ENCODE assay signal across 8 mouse cellular contexts in genomic region chr7:44553196-44553764, GRCm38 (mm10). TPM values are rescaled to one million over a fixed set of nuclear protein-coding genes. Genes with fewer than 3 reads are reported as not detected.
DNase-seq lines count a peak whose midpoint lies in the region; ATAC-seq and TF ChIP-seq lines count a peak whose summit lies in the region.

No protein-coding gene starts in this region.

- no peak for TF ChIP-seq CTCF in liver, postnatal 0 days (IDR thresholded peaks at IDR 0.05; ENCODE audit: low read depth)
- no peak for TF ChIP-seq CTCF in testis, adult 2 months (IDR thresholded peaks at IDR 0.05; ENCODE audit: control insufficient read depth, insufficient read depth, insufficient replicate concordance, low read depth, low read length)

- H3K27me3 ChIP-seq in embryonic facial prominence, embryonic 10.5 days (replicated peaks; ENCODE audit: low read depth, poor library complexity, severe bottlenecking), result no peaks in the 10 kb centered on the region
- H3K27me3 ChIP-seq in heart, embryonic 10.5 days (ENCODE audit: insufficient read depth, poor library complexity, severe bottlenecking), result 0 out of 2 replicates have a peak, but pooled peaks cover 8% of the 10 kb centered on the region
- H3K27me3 ChIP-seq in kidney, embryonic 15.5 days, result no peaks in the 10 kb centered on the region
- H3K27me3 ChIP-seq in liver, postnatal 0 days (ENCODE audit: insufficient read depth, low read length), result no peaks in the 10 kb centered on the region
- no peaks in the 10 kb centered on the region for H3K27me3 ChIP-seq in neural tube, embryonic 12.5 days (replicated peaks)
- no peaks in the 10 kb centered on the region for H3K27me3 ChIP-seq in testis, adult 2 months (ENCODE audit: control insufficient read depth, insufficient read depth, low read length)

- peak overlapping the region; percentile 71 for H3K4me2 ChIP-seq in kidney, embryonic 15.5 days
- H3K4me2 ChIP-seq in liver, postnatal 0 days (ENCODE audit: low read depth, low read length), result peak overlapping the region; percentile 78
- peak overlapping the region; percentile 63 for H3K4me2 ChIP-seq in neural tube, embryonic 12.5 days (replicated peaks)

- TF ChIP-seq EP300 in liver, postnatal 0 days (IDR thresholded peaks at IDR 0.05; ENCODE audit: low read depth), result no peak

- H3K27ac ChIP-seq in embryonic facial prominence, embryonic 10.5 days (replicated peaks), result peak overlapping the region; percentile 91
- peak overlapping the region; percentile 94 for H3K27ac ChIP-seq in heart, embryonic 10.5 days
- peak overlapping the region; percentile 100 for H3K27ac ChIP-seq in kidney, embryonic 15.5 days
- peak overlapping the region; percentile 100 for H3K27ac ChIP-seq in liver, postnatal 0 days (ENCODE audit: low read depth)
- H3K27ac ChIP-seq in neural tube, embryonic 12.5 days, result peak overlapping the region; percentile 74
- peak overlapping the region; percentile 96 for H3K27ac ChIP-seq in testis, adult 2 months (ENCODE audit: control insufficient read depth, insufficient read depth, low read depth, low read length)

- 1% methylated on average over 32 of the region's 32 CpGs for WGBS in embryonic facial prominence, embryonic 10.5 days
- 2% methylated on average over 32 of the region's 32 CpGs for WGBS in heart, embryonic 10.5 days
- WGBS in kidney, embryonic 15.5 days, result under 1% methylated on average over 32 of the region's 32 CpGs
- under 1% methylated on average over 32 of the region's 32 CpGs for WGBS in liver, postnatal 0 days (ENCODE audit: insufficient replicate concordance)
- 1% methylated on average over 32 of the region's 32 CpGs for WGBS in neural tube, embryonic 12.5 days

- H3K4me1 ChIP-seq in embryonic facial prominence, embryonic 10.5 days, result peaks cover 17% of the 10 kb centered on the region
- peaks cover 12% of the 10 kb centered on the region for H3K4me1 ChIP-seq in heart, embryonic 10.5 days
- peaks cover 8% of the 10 kb centered on the region for H3K4me1 ChIP-seq in kidney, embryonic 15.5 days
- peaks cover 19% of the 10 kb centered on the region for H3K4me1 ChIP-seq in liver, postnatal 0 days (ENCODE audit: insufficient read depth)
- H3K4me1 ChIP-seq in neural tube, embryonic 12.5 days, result peaks cover 10% of the 10 kb centered on the region
- H3K4me1 ChIP-seq in testis, adult 2 months (ENCODE audit: control insufficient read depth, insufficient read depth, low read length), result peaks cover 3% of the 10 kb centered on the region

- peaks cover 33% of the 10 kb centered on the region for H3K36me3 ChIP-seq in embryonic facial prominence, embryonic 10.5 days (replicated peaks)
- peaks cover 31% of the 10 kb centered on the region for H3K36me3 ChIP-seq in heart, embryonic 10.5 days
- peaks cover 31% of the 10 kb centered on the region for H3K36me3 ChIP-seq in kidney, embryonic 15.5 days
- peaks cover 32% of the 10 kb centered on the region for H3K36me3 ChIP-seq in liver, postnatal 0 days (replicated peaks; ENCODE audit: insufficient read depth, low read length)
- peaks cover 29% of the 10 kb centered on the region for H3K36me3 ChIP-seq in neural tube, embryonic 12.5 days
- no peaks in the 10 kb centered on the region; the same call in 1 of the 2 replicates for H3K36me3 ChIP-seq in testis, adult 2 months (ENCODE audit: control insufficient read depth, insufficient read depth, low read length)

- peak overlapping the region; percentile 87 for H3K4me3 ChIP-seq in embryonic facial prominence, embryonic 10.5 days
- peak overlapping the region; percentile 94 for H3K4me3 ChIP-seq in heart, embryonic 10.5 days
- H3K4me3 ChIP-seq in kidney, embryonic 15.5 days (replicated peaks), result peak overlapping the region; percentile 99
- H3K4me3 ChIP-seq in liver, postnatal 0 days (ENCODE audit: low read depth, low read length), result peak overlapping the region; percentile 99
- peak overlapping the region; percentile 75 for H3K4me3 ChIP-seq in neural tube, embryonic 12.5 days
- peak overlapping the region; percentile 100 for H3K4me3 ChIP-seq in testis, adult 2 months (ENCODE audit: control insufficient read depth, low read depth, low read length)

- peak; percentile 15 for ATAC-seq in activated CD4-positive, CD25-positive, alpha-beta regulatory T cell, adult 4 months
- ATAC-seq in kidney, embryonic 15.5 days (replicated peaks; ENCODE audit: low FRiP score), result peak; percentile 73
- peak; percentile 81 for ATAC-seq in liver, postnatal 0 days
- ATAC-seq in neural tube, embryonic 12.5 days (ENCODE audit: low FRiP score, low read depth), result peak; percentile 79

- DNase-seq in 3T3-L1 (ENCODE audit: low read depth, low spot score), result peak; percentile 96
- peak; percentile 95 for DNase-seq in embryonic facial prominence, embryonic 10.5 days (ENCODE audit: low spot score)
- peak; percentile 95 for DNase-seq in heart, embryonic 10.5 days (ENCODE audit: low spot score)
- DNase-seq in liver, postnatal 0 days, result peak; percentile 93

- no peaks in the 10 kb centered on the region for H3K9me3 ChIP-seq in embryonic facial prominence, embryonic 10.5 days
- no peaks in the 10 kb centered on the region for H3K9me3 ChIP-seq in heart, embryonic 10.5 days
- H3K9me3 ChIP-seq in kidney, embryonic 15.5 days (replicated peaks), result no peaks in the 10 kb centered on the region
- H3K9me3 ChIP-seq in liver, postnatal 0 days (ENCODE audit: low read length), result no peaks in the 10 kb centered on the region
- H3K9me3 ChIP-seq in neural tube, embryonic 12.5 days, result no peaks in the 10 kb centered on the region

- TF ChIP-seq POLR2A in testis, adult 2 months (IDR thresholded peaks at IDR 0.05; ENCODE audit: control insufficient read depth, low read depth, low read length), result no peak

- H3K9ac ChIP-seq in kidney, embryonic 15.5 days, result peak overlapping the region; percentile 69
- H3K9ac ChIP-seq in liver, postnatal 0 days (replicated peaks), result peak overlapping the region; percentile 95
- H3K9ac ChIP-seq in neural tube, embryonic 12.5 days, result peak overlapping the region; percentile 54

RNA-seq across cellular contexts. Expression of gene Nr1h2, which starts 0.5 kb away (rescaled TPM):
- 10 to 100 TPM; 38.0 to 61.3 TPM for polyA plus RNA-seq in activated CD4-positive, CD25-positive, alpha-beta regulatory T cell, adult 4 months (2017; shearing (Covaris generic))
- polyA plus RNA-seq in embryonic facial prominence, embryonic 10.5 days (2016; fragmentation: Nextera tagmentation; extraction: Ambion mirVana), result 75.0 and 77.6 TPM in 2 replicates
- 59.9 and 65.3 TPM in 2 replicates for polyA plus RNA-seq in heart, embryonic 10.5 days (2016; fragmentation: Nextera tagmentation; extraction: Ambion mirVana)
- 74.6 and 76.8 TPM in 2 replicates for polyA plus RNA-seq in kidney, embryonic 15.5 days (2015; fragmentation: Nextera tagmentation; extraction: Ambion mirVana)
- 33.6 and 33.9 TPM in 2 replicates for polyA plus RNA-seq in liver, postnatal 0 days (2015; fragmentation: Nextera tagmentation; extraction: Ambion mirVana)
- 69.5 and 71.2 TPM in 2 replicates for polyA plus RNA-seq in neural tube, embryonic 12.5 days (2016; fragmentation: Nextera tagmentation; extraction: Ambion mirVana)
- 72.1 and 77.1 TPM in 2 replicates for polyA plus RNA-seq in testis, adult 2 months (2012; rRNA removed)

RNA-seq across cellular contexts. Expression of gene Pold1, which starts 4.6 kb away (rescaled TPM):
- polyA plus RNA-seq in activated CD4-positive, CD25-positive, alpha-beta regulatory T cell, adult 4 months (2017; shearing (Covaris generic)), result 10 to 100 TPM; 19.2 to 27.6 TPM
- 164 and 171 TPM in 2 replicates for polyA plus RNA-seq in embryonic facial prominence, embryonic 10.5 days (2016; fragmentation: Nextera tagmentation; extraction: Ambion mirVana)
- polyA plus RNA-seq in heart, embryonic 10.5 days (2016; fragmentation: Nextera tagmentation; extraction: Ambion mirVana), result 96.8 and 101 TPM in 2 replicates
- 95.4 and 101 TPM in 2 replicates for polyA plus RNA-seq in kidney, embryonic 15.5 days (2015; fragmentation: Nextera tagmentation; extraction: Ambion mirVana)
- 18.9 and 25.1 TPM in 2 replicates for polyA plus RNA-seq in liver, postnatal 0 days (2015; fragmentation: Nextera tagmentation; extraction: Ambion mirVana)
- 65.2 and 66.4 TPM in 2 replicates for polyA plus RNA-seq in neural tube, embryonic 12.5 days (2016; fragmentation: Nextera tagmentation; extraction: Ambion mirVana)
- 18.1 and 20.3 TPM in 2 replicates for polyA plus RNA-seq in testis, adult 2 months (2012; rRNA removed)

RNA-seq across cellular contexts. Expression of gene Napsa, which starts 18.9 kb away (rescaled TPM):
- polyA plus RNA-seq in activated CD4-positive, CD25-positive, alpha-beta regulatory T cell, adult 4 months (2017; shearing (Covaris generic)), result 1 to 10 TPM in 1 of 2 experiments, under 1 TPM in 1; 0.38 to 2.8 TPM
- polyA plus RNA-seq in embryonic facial prominence, embryonic 10.5 days (2016; fragmentation: Nextera tagmentation; extraction: Ambion mirVana), result 0.78 and 0.88 TPM in 2 replicates
- 0.64 TPM in 1 of 2 replicates, not detected in the other for polyA plus RNA-seq in heart, embryonic 10.5 days (2016; fragmentation: Nextera tagmentation; extraction: Ambion mirVana)
- 30.3 and 33.2 TPM in 2 replicates for polyA plus RNA-seq in kidney, embryonic 15.5 days (2015; fragmentation: Nextera tagmentation; extraction: Ambion mirVana)
- polyA plus RNA-seq in liver, postnatal 0 days (2015; fragmentation: Nextera tagmentation; extraction: Ambion mirVana), result 17.0 and 17.8 TPM in 2 replicates
- polyA plus RNA-seq in neural tube, embryonic 12.5 days (2016; fragmentation: Nextera tagmentation; extraction: Ambion mirVana), result 0.74 and 1.5 TPM in 2 replicates
- polyA plus RNA-seq in testis, adult 2 months (2012; rRNA removed), result 0.67 and 2.4 TPM in 2 replicates

RNA-seq across cellular contexts. Expression of gene Spib, which starts 21.4 kb away (rescaled TPM):
- 1 to 10 TPM in 1 of 2 experiments, not detected in 1; 2.6 TPM for polyA plus RNA-seq in activated CD4-positive, CD25-positive, alpha-beta regulatory T cell, adult 4 months (2017; shearing (Covaris generic))
- not detected in 2 replicates for polyA plus RNA-seq in embryonic facial prominence, embryonic 10.5 days (2016; fragmentation: Nextera tagmentation; extraction: Ambion mirVana)
- polyA plus RNA-seq in heart, embryonic 10.5 days (2016; fragmentation: Nextera tagmentation; extraction: Ambion mirVana), result 0.12 and 0.15 TPM in 2 replicates
- 0.16 TPM in 1 of 2 replicates, not detected in the other for polyA plus RNA-seq in kidney, embryonic 15.5 days (2015; fragmentation: Nextera tagmentation; extraction: Ambion mirVana)
- 9.5 and 10.1 TPM in 2 replicates for polyA plus RNA-seq in liver, postnatal 0 days (2015; fragmentation: Nextera tagmentation; extraction: Ambion mirVana)
- 0.11 TPM in 1 of 2 replicates, not detected in the other for polyA plus RNA-seq in neural tube, embryonic 12.5 days (2016; fragmentation: Nextera tagmentation; extraction: Ambion mirVana)
- 0.15 and 0.16 TPM in 2 replicates for polyA plus RNA-seq in testis, adult 2 months (2012; rRNA removed)

RNA-seq across cellular contexts. Expression of gene Mybpc2, which starts 28.8 kb away (rescaled TPM):
- polyA plus RNA-seq in activated CD4-positive, CD25-positive, alpha-beta regulatory T cell, adult 4 months (2017; shearing (Covaris generic)), result not detected
- polyA plus RNA-seq in embryonic facial prominence, embryonic 10.5 days (2016; fragmentation: Nextera tagmentation; extraction: Ambion mirVana), result 0.04 and 0.08 TPM in 2 replicates
- polyA plus RNA-seq in heart, embryonic 10.5 days (2016; fragmentation: Nextera tagmentation; extraction: Ambion mirVana), result 0.21 TPM in 2 replicates
- polyA plus RNA-seq in kidney, embryonic 15.5 days (2015; fragmentation: Nextera tagmentation; extraction: Ambion mirVana), result 0.16 and 0.27 TPM in 2 replicates
- 0.35 and 2.7 TPM in 2 replicates for polyA plus RNA-seq in liver, postnatal 0 days (2015; fragmentation: Nextera tagmentation; extraction: Ambion mirVana)
- 0.11 and 0.14 TPM in 2 replicates for polyA plus RNA-seq in neural tube, embryonic 12.5 days (2016; fragmentation: Nextera tagmentation; extraction: Ambion mirVana)
- polyA plus RNA-seq in testis, adult 2 months (2012; rRNA removed), result 0.04 TPM in 1 of 2 replicates, not detected in the other

Comparison
In these comparisons a context has a peak if more than half of its experiments do, and no peak if none do; other contexts are left out.
1. Peak in every context shown above with its lines: DNase-seq, ATAC-seq, H3K4me3 ChIP-seq and H3K27ac ChIP-seq.
2. ATAC-seq: peak in every context shown above with its lines; median percentile 81 in liver, postnatal 0 days; 79 in neural tube, embryonic 12.5 days; 73 in kidney, embryonic 15.5 days; 15 in activated CD4-positive, CD25-positive, alpha-beta regulatory T cell, adult 4 months.